Comparison of ENCODE assay signal across 8 mouse cellular contexts in the genomic region with DNA sequence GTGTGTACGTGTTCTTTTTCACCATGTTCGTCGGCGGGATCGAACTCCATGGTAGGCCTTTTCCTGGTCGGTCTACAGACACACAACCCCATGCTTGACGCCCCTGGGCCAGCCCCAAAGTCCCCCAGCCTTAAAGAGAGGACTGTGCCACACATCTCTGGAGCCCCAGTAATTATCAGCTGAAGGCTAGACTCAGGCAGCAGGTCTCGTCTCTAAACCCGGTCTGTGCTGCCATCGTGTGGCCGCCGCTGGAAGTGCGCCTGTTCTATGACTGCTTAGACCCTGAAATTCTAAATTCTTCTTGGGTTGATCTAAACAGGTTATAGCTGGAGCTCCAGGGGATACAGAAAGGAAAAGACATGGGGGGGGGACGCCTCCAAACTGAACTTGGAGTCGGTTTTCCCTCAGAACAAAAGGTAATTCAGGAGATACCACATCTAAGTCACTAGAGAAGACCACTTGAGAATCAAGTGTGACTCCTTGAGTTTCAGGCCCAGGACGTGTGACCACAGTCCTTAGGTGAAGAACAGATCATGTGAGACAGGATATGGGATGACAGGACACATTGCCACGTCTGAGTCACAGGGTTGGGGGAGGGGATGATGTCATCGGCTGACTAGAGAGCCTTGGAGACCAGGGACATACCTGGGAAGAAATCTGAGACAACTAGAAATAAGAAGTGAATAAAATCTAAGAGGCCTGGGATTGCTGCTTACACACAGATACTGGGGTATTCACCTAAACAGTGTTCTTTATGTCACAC. TPM values are rescaled to one million over a fixed set of nuclear protein-coding genes. Genes with fewer than 3 reads are reported as not detected.
DNase-seq lines count a peak whose midpoint lies in the region; ATAC-seq lines count a peak whose summit lies in the region.

No protein-coding gene starts in this region.

- H3K4me2 ChIP-seq in embryonic facial prominence, embryonic 14.5 days (ENCODE audit: low read depth, low read length) = peak overlapping the region; percentile 43
- H3K4me2 ChIP-seq in liver, embryonic 11.5 days = peak overlapping the region; percentile 57
- peak overlapping the region; percentile 32; the same call in 1 of the 2 replicates for H3K4me2 ChIP-seq in stomach, embryonic 14.5 days (replicated peaks; ENCODE audit: low read depth, low read length)

- H3K9ac ChIP-seq in embryonic facial prominence, embryonic 14.5 days (ENCODE audit: low read depth, low read length) = no peak overlapping the region
- H3K9ac ChIP-seq in liver, embryonic 11.5 days (ENCODE audit: low read depth, low read length) = no peak overlapping the region
- no peak overlapping the region for H3K9ac ChIP-seq in stomach, embryonic 14.5 days (replicated peaks; ENCODE audit: low read depth, low read length)

- peak; percentile 38; the same call in 1 of the 2 replicates for ATAC-seq in embryonic facial prominence, embryonic 14.5 days (ENCODE audit: low read depth)
- ATAC-seq in liver, embryonic 11.5 days (replicated peaks; ENCODE audit: low FRiP score) = peak; percentile 63
- ATAC-seq in stomach, embryonic 14.5 days (ENCODE audit: insufficient number of reproducible peaks, insufficient read depth, low FRiP score, low read depth) = 0 out of 2 replicates have a peak, but pooled peaks have one; percentile 57

- no peaks in the 10 kb centered on the region for H3K9me3 ChIP-seq in embryonic facial prominence, embryonic 14.5 days (ENCODE audit: control insufficient read depth, low read length)
- no peaks in the 10 kb centered on the region for H3K9me3 ChIP-seq in liver, embryonic 11.5 days (ENCODE audit: control insufficient read depth, low read length)
- H3K9me3 ChIP-seq in stomach, embryonic 14.5 days (ENCODE audit: control insufficient read depth, low read depth, low read length) = no peaks in the 10 kb centered on the region

- H3K27me3 ChIP-seq in embryonic facial prominence, embryonic 14.5 days (replicated peaks; ENCODE audit: control insufficient read depth, insufficient read depth, low read length) = no peaks in the 10 kb centered on the region
- no peaks in the 10 kb centered on the region for H3K27me3 ChIP-seq in liver, embryonic 11.5 days (replicated peaks; ENCODE audit: control insufficient read depth, insufficient read depth, low read length)
- no peaks in the 10 kb centered on the region for H3K27me3 ChIP-seq in stomach, embryonic 14.5 days (ENCODE audit: control insufficient read depth, insufficient read depth, low read length)

- no peaks in the 10 kb centered on the region for H3K4me1 ChIP-seq in embryonic facial prominence, embryonic 14.5 days (ENCODE audit: control insufficient read depth, insufficient read depth, low read length)
- H3K4me1 ChIP-seq in liver, embryonic 11.5 days (replicated peaks; ENCODE audit: control insufficient read depth, insufficient read depth, low read length) = no peaks in the 10 kb centered on the region
- 0 out of 2 replicates have a peak, but pooled peaks cover 5% of the 10 kb centered on the region for H3K4me1 ChIP-seq in stomach, embryonic 14.5 days (ENCODE audit: control insufficient read depth, insufficient read depth, low read length)

- WGBS in embryonic facial prominence, embryonic 14.5 days = 17% methylated on average over 18 of the region's 18 CpGs
- 15% methylated on average over 18 of the region's 18 CpGs for WGBS in liver, embryonic 11.5 days
- 18% methylated on average over 18 of the region's 18 CpGs for WGBS in stomach, embryonic 14.5 days

- H3K4me3 ChIP-seq in embryonic facial prominence, embryonic 14.5 days (ENCODE audit: low read depth, low read length) = 0 out of 2 replicates have a peak overlapping the region, but pooled peaks have one; percentile 2
- no peak overlapping the region for H3K4me3 ChIP-seq in liver, embryonic 11.5 days (ENCODE audit: low read depth, low read length)
- no peak overlapping the region for H3K4me3 ChIP-seq in stomach, embryonic 14.5 days (ENCODE audit: low read depth, low read length)

- DNase-seq in 416B (ENCODE audit: low read depth) = peak; percentile 76
- DNase-seq in adrenal gland, postnatal 4 days (ENCODE audit: low spot score in 2 of 2) = peak; percentile 57 to 59
- peak; percentile 57 for DNase-seq in embryonic facial prominence, embryonic 14.5 days (ENCODE audit: low spot score)
- DNase-seq in heart, adult 8-10 months (ENCODE audit: low spot score) = peak; percentile 74
- peak; percentile 83 for DNase-seq in kidney, adult 9 months
- DNase-seq in liver, embryonic 11.5 days (ENCODE audit: low spot score) = peak; percentile 87
- peak; percentile 92 for DNase-seq in naive thymus-derived CD4-positive, alpha-beta T cell, adult 2 months (ENCODE audit: low read depth)

- no peaks in the 10 kb centered on the region for H3K36me3 ChIP-seq in embryonic facial prominence, embryonic 14.5 days (ENCODE audit: control insufficient read depth, insufficient read depth, low read length)
- H3K36me3 ChIP-seq in liver, embryonic 11.5 days (ENCODE audit: control insufficient read depth, insufficient read depth, low read length) = no peaks in the 10 kb centered on the region
- no peaks in the 10 kb centered on the region for H3K36me3 ChIP-seq in stomach, embryonic 14.5 days (ENCODE audit: control insufficient read depth, insufficient read depth, low read length)

- no peak overlapping the region for H3K27ac ChIP-seq in embryonic facial prominence, embryonic 14.5 days (replicated peaks; ENCODE audit: low read depth, low read length)
- H3K27ac ChIP-seq in liver, embryonic 11.5 days (ENCODE audit: low read depth, low read length) = no peak overlapping the region
- H3K27ac ChIP-seq in stomach, embryonic 14.5 days (ENCODE audit: low read length) = no peak overlapping the region

RNA-seq across cellular contexts. Expression of gene Eif1, which starts 21.2 kb away (rescaled TPM):
- 100 to 1,000 TPM; 886 to 904 TPM for total RNA-seq in adrenal gland, postnatal 4 days (2021)
- polyA plus RNA-seq in embryonic facial prominence, embryonic 14.5 days (2014; fragmentation: Nextera tagmentation; extraction: Ambion mirVana) = 1,802 and 1,879 TPM in 2 replicates
- total RNA-seq in heart, adult 8-10 months (2022) = 1,000 to 10,000 TPM; 1,527 to 1,967 (median 1,680) TPM
- 2,121 and 2,222 TPM in 2 replicates for polyA plus RNA-seq in liver, embryonic 11.5 days (2014; fragmentation: Nextera tagmentation; extraction: Ambion mirVana)
- polyA plus RNA-seq in stomach, embryonic 14.5 days (2014; fragmentation: Nextera tagmentation; extraction: Ambion mirVana) = 2,030 and 2,105 TPM in 2 replicates

RNA-seq across cellular contexts. Expression of gene Krt42, which starts 28.8 kb away (rescaled TPM):
- not detected for total RNA-seq in adrenal gland, postnatal 4 days (2021)
- polyA plus RNA-seq in embryonic facial prominence, embryonic 14.5 days (2014; fragmentation: Nextera tagmentation; extraction: Ambion mirVana) = 0.22 TPM in 1 of 2 replicates, not detected in the other
- not detected for total RNA-seq in heart, adult 8-10 months (2022)
- not detected in 2 replicates for polyA plus RNA-seq in liver, embryonic 11.5 days (2014; fragmentation: Nextera tagmentation; extraction: Ambion mirVana)
- polyA plus RNA-seq in stomach, embryonic 14.5 days (2014; fragmentation: Nextera tagmentation; extraction: Ambion mirVana) = not detected in 2 replicates

RNA-seq across cellular contexts. Expression of gene Gast, which starts 35.8 kb away (rescaled TPM):
- total RNA-seq in adrenal gland, postnatal 4 days (2021) = not detected
- 1.0 and 1.1 TPM in 2 replicates for polyA plus RNA-seq in embryonic facial prominence, embryonic 14.5 days (2014; fragmentation: Nextera tagmentation; extraction: Ambion mirVana)
- total RNA-seq in heart, adult 8-10 months (2022) = not detected
- polyA plus RNA-seq in liver, embryonic 11.5 days (2014; fragmentation: Nextera tagmentation; extraction: Ambion mirVana) = not detected in 2 replicates
- polyA plus RNA-seq in stomach, embryonic 14.5 days (2014; fragmentation: Nextera tagmentation; extraction: Ambion mirVana) = 6.9 and 13.2 TPM in 2 replicates

RNA-seq across cellular contexts. Expression of gene Krt17, which starts 37.6 kb away (rescaled TPM):
- total RNA-seq in adrenal gland, postnatal 4 days (2021) = under 1 TPM; 0.25 to 0.31 TPM
- polyA plus RNA-seq in embryonic facial prominence, embryonic 14.5 days (2014; fragmentation: Nextera tagmentation; extraction: Ambion mirVana) = 129 and 152 TPM in 2 replicates
- total RNA-seq in heart, adult 8-10 months (2022) = not detected
- polyA plus RNA-seq in liver, embryonic 11.5 days (2014; fragmentation: Nextera tagmentation; extraction: Ambion mirVana) = 0.32 and 0.42 TPM in 2 replicates
- polyA plus RNA-seq in stomach, embryonic 14.5 days (2014; fragmentation: Nextera tagmentation; extraction: Ambion mirVana) = 26.7 and 30.7 TPM in 2 replicates

RNA-seq across cellular contexts. Expression of gene Krt16, which starts 49.8 kb away (rescaled TPM):
- not detected for total RNA-seq in adrenal gland, postnatal 4 days (2021)
- polyA plus RNA-seq in embryonic facial prominence, embryonic 14.5 days (2014; fragmentation: Nextera tagmentation; extraction: Ambion mirVana) = 1.2 and 1.8 TPM in 2 replicates
- total RNA-seq in heart, adult 8-10 months (2022) = not detected
- polyA plus RNA-seq in liver, embryonic 11.5 days (2014; fragmentation: Nextera tagmentation; extraction: Ambion mirVana) = not detected in 2 replicates
- 0.22 and 0.38 TPM in 2 replicates for polyA plus RNA-seq in stomach, embryonic 14.5 days (2014; fragmentation: Nextera tagmentation; extraction: Ambion mirVana)
